ENCODE assay signal across 9 mouse cellular contexts in genomic region chr8:84494541-84495084, GRCm38 (mm10).
DNase-seq lines count a peak whose midpoint lies in the region; ATAC-seq lines count a peak whose summit lies in the region.
"Had no signal": no experiment of that assay in that cellular context is flagged by ENCODE, and none has a peak within 500 bp of the region (broad histone marks: within the 10 kb centered on the region; RNA-seq: fewer than 3 reads in every experiment).

No protein-coding gene starts in this region.

- H3K27me3 ChIP-seq in hindbrain, embryonic 14.5 days (ENCODE audit: control insufficient read depth, insufficient read depth, low read length) = no peaks in the 10 kb centered on the region
- H3K27me3 ChIP-seq: limb, embryonic 15.5 days had no signal

- H3K9ac ChIP-seq in hindbrain, embryonic 14.5 days = no peak overlapping the region
- H3K9ac ChIP-seq: limb, embryonic 15.5 days had no signal

- no peaks in the 10 kb centered on the region for H3K9me3 ChIP-seq in hindbrain, embryonic 14.5 days (ENCODE audit: control insufficient read depth, low read length)
- H3K9me3 ChIP-seq: limb, embryonic 15.5 days had no signal

- H3K36me3 ChIP-seq in hindbrain, embryonic 14.5 days (replicated peaks; ENCODE audit: control insufficient read depth, insufficient read depth) = no peaks in the 10 kb centered on the region
- H3K36me3 ChIP-seq: limb, embryonic 15.5 days had no signal

- ATAC-seq in hindbrain, embryonic 14.5 days (ENCODE audit: low FRiP score) = peak; percentile 75
- ATAC-seq: Patski had no signal

- peak; percentile 35 for DNase-seq in embryo, embryonic 11 days
- peak; percentile 60 for DNase-seq in hindbrain, embryonic 14.5 days (ENCODE audit: low spot score)
- DNase-seq in left cerebral cortex, postnatal 25 days (ENCODE audit: low spot score in 2 of 2) = peak; percentile 93 to 98
- peak; percentile 89 for DNase-seq in right cerebral cortex, postnatal 14 days
- no peak for DNase-seq in lung, postnatal 14 days
- no peak for DNase-seq in urinary bladder, adult 18-20 months (ENCODE audit: low spot score in 2 of 2)
- DNase-seq in testis, postnatal 10 days (ENCODE audit: low spot score) = no peak

- H3K4me3 ChIP-seq in hindbrain, embryonic 14.5 days (replicated peaks; ENCODE audit: low read length) = no peak overlapping the region
- H3K4me3 ChIP-seq: limb, embryonic 15.5 days had no signal

- no peak overlapping the region for H3K4me2 ChIP-seq in hindbrain, embryonic 14.5 days (replicated peaks)
- H3K4me2 ChIP-seq: limb, embryonic 15.5 days had no signal

- no peak overlapping the region for H3K27ac ChIP-seq in hindbrain, embryonic 14.5 days
- H3K27ac ChIP-seq: limb, embryonic 15.5 days had no signal

- H3K4me1 ChIP-seq in hindbrain, embryonic 14.5 days (replicated peaks; ENCODE audit: control insufficient read depth, insufficient read depth, low read length) = peaks cover 6% of the 10 kb centered on the region; the same call in 1 of the 2 replicates
- H3K4me1 ChIP-seq: limb, embryonic 15.5 days had no signal

- intact Hi-C loops in left cerebral cortex, postnatal 25 days (cut with DNase I) = loop anchor here (2.0 kb wide), 1 partner anchor 26 kb away; no protein-coding TSS in a partner anchor

- 41% methylated on average over 6 of the region's 6 CpGs for WGBS in hindbrain, embryonic 14.5 days

Comparison
In these comparisons a context has a peak if more than half of its experiments do, and no peak if none do; other contexts are left out.
1. DNase-seq: peak in embryo, embryonic 11 days (single experiment), hindbrain, embryonic 14.5 days (single experiment), left cerebral cortex, postnatal 25 days (2 of 2) and right cerebral cortex, postnatal 14 days (single experiment); none in lung, postnatal 14 days (single experiment), urinary bladder, adult 18-20 months (0 of 2) and testis, postnatal 10 days (single experiment).